Mouse (Mus musculus) naive thymus-derived CD4-positive, alpha-beta T cell, adult 2 months (primary cell): ENCODE data around the gene Gm20604.
A peak's percentile ranks its signal among the peaks of the same experiment; 100 is the strongest.

Experiments
- DNase-seq: peaks from one replicate; pipeline ENCODE4 v3.0.0-alpha.2; 2011; ENCODE audit warnings: low read depth

Gene Gm20604

DNA sequence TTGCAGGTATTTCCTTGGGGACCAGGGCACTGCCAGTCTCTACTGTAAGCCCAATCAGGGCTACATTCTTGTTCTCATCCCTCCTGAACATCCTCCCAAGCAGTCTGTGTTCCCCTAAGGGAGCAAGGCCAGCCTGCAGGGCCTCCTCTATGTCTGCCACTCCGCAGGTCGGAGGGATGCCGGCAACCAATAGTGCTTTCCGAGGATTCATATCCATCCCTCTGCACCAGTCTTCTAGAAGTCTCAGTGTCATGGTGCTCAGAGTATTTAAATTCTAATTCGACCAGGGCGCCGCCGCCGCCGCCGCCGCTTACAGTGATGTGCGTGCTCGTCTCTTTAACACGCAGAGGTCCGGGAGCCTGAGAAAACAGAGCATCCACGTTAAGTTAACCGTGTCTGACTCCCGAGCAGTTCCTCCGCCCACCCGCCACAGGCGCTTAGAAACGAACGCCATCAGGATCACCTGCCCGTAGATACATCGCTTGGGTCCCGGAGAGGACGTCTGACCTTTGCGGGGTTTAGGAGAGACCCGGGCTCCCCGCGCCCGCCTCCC, 15.4 kb downstream of the Gm20604 start:
- DNase-seq, result no peak

DNA sequence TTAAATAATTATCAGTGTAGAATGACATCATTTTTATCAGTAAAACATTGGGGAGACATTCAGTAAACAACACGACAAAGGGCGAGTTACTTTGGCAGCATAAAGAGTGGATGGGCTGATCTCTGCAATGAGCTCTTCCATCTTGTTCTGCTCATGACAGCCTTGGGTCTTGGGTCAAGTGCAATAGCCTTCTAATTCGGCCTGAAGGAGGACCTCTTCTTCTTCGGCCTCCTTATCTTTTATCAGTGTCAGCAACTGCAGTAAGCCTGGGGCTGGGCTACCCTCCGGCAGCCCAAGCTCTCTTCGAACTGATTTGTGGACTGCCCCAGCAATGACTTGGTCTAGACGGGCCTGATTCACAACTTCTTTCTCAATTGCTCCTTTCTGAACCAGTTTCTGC, 16.4 kb downstream of the Gm20604 start:
- no peak for DNase-seq

DNA sequence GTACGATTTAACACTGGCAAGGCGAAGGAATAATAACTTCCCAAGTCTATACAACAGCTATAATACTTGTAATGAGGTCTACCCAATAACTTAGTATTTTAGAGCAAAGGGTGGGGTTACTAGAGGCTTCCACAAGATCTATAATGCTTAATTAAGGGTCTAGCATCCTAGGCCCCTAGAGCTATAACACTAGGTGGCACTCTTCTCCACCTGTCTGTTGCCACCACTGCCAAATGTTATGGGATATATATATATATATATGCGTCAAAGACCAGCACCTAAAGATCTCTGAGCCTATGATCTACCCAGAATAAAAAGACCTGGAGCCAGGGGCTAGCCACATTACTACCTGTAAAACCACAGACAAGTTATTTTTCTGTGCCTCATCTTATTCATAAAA, 18.2 kb downstream of the Gm20604 start:
- peak; percentile 72 for DNase-seq

DNA sequence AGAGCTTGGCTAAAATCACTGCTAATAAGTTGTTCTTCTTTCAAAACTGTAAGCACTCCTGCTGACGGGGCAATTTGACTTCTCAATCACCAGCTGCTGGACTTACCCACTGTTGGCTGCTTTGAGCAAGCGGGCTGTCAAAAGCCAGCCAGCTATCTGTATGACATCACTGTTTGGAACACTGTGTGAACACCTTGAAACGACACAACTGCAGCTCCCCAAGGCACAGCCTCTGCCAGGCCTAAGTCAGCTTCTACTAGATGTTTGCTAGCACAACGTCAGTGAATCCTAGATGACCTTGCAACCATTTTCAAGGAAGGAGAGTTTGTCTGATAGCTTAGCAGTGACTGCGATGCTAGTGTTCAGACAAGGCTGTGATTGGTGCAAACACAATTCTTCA, 19.4 kb downstream of the Gm20604 start:
- no peak for DNase-seq

DNA sequence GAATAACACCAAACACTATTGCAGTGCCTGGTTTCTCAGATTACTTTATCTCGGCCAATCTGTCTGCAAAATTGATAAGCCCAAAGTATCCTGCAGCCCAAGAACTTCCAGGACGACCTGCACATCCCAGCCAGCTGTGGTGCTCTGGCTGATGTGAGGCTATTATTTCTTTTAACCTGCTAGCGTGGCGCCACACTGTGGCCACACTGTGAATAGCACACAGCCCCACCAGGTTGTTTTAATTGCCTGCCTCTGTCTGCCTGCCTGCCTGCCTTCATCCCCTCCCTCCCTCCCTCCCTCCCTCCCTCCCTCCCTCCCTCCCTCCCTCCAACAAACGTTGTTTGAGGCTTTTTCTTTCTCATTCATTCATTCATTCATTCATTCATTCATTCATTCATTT, 25.1 kb downstream of the Gm20604 start:
- DNase-seq, result peak; percentile 80

DNA sequence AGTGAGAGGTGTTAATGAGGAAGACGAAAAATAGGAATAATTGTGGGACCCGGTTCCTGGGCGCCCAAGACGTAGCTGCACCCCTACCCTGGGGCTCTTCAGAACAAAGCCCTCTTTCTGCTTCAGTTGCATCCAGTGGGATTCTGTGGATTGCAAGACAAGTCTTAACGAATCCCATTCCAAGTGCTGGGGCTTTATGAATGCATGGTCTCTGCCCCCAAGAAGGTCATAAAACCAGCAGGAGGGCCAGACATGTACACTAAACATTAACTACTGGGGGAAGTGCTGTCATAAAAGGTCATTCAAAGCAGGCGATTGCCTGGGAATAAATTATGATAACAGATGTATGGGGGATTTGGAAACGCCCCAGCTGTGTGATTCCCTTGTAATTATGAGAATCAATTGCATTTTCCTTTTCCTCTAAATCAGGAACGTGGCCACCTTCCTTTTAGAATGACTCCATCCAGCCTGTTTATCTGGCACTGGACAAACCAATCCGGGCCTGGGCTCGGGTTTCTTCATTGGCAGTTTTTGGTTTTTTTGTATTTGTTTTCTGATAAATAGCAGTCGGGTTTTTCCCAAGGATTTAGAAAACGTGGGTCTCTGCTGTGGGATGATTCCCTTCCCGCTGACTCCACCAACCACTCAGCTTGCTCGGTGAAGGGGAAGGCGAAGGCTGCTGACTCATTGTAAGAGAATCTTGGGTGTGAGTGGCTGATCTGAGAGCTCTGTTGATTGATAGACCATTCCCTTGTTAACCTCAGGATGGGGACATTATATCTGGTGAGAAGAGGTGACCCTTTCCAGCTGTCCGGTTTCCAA, 27.5 kb downstream of the Gm20604 start:
- DNase-seq, result no peak

DNA sequence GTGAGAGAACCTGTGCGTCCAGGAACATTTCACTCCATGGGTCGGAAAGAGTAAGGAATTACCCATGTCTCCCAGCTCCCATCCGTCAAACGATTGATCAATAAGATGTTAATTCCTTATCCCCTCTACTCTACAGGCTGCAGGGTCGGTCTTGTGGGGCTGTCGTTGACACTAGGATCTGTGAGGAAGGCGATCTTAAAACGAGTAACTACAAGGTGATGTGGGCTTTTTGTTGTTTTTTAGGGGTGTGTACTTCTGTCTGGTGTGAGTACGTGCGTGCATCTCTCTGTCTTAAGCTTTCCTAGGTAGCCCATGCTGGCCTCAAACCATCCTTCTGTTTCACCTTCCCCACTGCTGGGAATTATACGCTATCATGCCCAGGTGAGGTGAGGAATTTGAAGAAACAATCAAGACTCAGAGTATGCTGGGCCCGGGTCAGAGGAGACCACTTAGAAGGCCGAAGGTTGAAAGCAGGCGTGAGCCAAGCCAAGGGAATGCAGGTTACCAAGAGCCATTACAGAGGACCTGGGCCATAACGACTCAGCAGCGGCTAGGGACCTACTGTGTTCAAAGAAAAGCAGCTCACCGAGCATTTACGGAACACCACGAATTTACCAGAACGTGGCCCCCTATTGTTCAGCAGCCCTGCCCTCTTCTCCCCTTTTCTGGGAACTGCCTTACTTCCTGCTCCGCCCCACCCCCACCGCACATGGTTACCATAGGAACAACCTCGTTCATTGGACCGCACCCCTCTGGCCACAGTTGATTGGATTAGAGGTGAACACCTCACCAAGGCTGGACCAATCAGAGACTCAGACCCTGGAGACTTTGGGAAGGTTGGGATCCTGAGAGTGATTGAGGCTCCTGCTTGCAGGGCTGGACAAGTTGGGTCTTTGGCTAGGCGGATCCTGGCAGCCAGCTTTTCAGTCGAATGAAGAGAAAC, 28.3 kb downstream of the Gm20604 start:
- DNase-seq, result no peak

DNA sequence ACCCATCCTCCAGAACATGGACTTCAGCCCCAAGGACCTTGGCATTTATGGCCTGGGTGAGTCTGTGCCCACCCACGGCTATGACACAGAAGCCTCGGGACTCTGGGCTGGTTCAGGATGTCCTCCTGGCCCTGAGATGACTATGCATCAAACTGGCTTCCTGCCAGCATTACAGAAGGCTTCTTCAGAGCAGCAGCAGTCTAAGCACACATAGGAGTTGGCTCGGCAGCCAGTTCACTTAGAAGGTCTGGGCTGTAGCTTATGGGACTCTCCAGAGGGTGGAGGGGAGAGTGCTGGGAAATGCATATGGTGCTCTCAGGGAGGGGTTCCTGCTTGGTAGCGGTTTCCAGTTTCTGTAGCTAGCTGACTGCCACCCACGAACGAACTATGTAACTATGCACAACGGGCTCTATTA, 32.7 kb downstream of the Gm20604 start:
- DNase-seq, result no peak

DNA sequence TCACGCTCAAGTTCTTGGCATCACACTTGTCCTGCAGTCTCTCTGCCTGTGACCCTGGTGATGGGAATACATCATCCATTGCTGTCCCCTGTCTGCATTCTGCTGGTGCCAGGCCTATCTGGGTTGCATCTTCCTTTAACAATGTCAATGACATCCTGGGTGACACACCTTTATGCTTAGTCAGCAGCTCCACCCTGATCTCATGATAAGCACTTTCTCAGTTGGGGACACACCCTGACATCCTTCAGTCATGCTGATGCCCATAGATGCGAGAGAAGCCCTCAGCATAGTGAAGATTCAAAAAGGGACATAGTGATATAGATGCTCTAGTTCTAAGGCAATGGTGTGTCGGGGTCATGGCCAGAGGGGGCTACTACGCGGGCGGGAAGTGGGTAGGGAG, 33.3 kb downstream of the Gm20604 start:
- DNase-seq, result no peak

DNA sequence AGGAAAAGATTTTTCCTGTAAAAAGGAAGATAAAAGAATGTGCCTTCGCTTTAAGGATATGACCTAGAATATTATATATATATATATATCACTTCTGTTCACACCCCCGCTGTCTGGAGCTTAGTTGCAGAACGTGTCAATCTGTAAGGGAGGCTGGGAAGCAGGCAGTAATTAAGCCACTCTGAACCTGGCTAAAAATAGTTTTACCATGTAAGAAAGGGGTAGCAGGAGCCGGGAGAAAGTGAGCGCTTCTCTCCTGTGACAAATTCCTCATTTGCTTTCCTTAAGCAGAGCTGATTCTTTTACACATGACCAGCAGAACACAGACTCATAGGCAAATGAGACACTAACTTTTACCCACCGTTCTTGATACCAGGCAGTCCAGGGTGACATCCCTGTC, 34.6 kb downstream of the Gm20604 start:
- no peak for DNase-seq

DNA sequence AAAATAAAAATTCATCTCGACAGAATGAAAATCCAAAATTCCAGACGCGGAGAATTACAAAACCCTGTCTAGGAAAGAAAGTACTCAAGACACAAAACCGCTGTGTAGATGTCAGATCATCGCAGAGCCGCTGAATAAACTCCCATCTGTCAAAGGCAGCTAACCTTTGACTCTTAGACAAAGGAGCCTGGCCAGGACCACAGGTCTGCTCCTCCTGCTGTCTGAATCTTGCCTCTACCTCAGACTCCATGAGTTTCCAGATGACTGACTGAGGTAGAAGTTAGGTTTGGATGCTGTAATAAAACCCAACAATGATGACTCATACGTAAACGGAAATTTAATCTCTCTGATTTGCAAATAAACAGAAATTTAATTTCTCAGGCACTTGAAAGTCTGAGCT, 35.5 kb downstream of the Gm20604 start:
- no peak for DNase-seq

DNA sequence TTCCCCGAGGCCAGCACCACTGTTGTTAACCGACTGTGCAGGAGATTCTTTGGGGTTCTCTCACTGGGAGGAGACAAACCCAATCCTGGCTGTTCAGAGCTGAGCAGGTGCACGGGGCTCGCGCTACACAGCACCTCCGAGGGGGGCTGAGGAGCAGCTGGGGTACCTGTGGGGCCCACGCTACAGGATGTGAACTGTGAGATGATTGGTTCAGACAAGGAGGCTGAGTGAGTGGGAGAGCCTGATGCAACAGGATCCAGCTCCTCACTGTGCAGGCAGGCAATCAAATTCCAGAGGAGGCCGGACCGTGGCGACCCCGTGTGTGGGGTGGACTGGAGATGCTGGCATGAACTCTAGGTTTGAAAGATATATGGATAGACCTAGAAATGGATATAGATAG, 36.0 kb downstream of the Gm20604 start:
- no peak for DNase-seq

DNA sequence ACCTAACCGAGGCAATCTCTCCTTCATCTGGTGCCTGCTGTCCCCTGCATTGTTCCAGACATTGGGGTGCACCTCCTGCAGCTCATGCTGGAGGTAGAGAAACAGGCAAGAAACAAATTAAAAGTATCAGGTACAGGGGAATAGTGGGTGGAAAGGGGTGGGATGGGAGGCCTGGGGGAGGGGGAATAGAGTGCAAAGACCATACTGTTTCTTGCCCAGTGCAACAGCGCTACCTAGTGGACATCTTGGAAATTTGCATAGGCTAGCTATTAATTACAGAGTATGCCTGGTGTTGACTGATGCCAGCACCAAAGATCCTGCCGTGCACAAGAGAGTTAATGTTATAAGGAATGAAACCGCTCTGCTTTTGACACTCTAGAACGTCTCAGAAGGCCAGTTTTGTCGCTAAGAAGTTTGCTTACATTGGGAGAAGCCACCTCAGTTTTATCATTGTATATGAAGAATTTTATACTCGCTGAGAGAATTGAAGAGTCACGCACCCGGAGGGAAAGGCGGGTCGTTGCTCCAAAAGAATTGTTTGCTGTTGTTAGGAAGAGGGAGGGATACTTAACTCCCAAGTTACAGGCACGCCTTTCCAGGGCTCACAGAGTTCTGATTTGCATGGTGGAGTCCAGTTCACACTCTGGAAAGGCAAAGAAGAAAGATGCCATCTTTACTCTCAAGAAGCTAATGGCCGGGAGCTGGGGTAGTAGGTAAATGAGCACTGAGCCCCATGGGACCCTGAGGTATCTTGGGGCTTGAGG, 38.7 kb downstream of the Gm20604 start:
- peak; percentile 82 for DNase-seq

DNA sequence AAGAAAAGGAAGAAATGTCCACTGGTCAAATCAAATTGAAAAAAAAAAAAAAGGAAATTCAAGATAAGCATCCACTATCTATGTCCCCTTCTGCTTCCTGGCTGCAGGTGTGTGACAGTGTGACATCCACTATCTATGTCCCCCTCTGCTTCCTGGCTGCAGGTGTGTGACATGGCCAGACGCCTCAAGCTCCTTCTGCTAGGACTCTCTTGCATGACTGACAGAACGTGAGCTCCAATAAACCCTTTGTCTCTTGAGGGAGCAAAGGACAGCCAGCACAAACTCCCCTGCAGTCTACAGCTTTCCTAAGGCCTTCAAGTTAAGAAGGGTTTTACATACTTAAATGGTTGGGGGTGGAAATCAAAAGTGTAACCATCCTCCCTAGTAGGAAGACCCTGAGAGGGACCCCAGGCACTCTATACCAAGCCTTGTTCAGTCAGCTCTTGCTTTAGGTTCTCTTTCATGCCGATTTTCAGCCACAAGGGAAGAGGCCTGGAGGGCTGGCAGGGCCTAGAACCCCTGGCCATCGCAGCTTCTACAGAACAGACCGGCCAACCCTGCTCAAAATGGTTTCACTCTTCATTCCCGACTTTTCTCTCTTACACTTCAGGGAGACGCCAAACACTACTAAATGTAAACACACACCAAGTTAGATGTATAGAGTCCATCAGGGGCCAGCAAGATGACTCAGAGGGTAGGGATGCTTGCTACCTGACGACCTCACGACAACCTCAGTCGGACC, 43.6 kb downstream of the Gm20604 start:
- DNase-seq, result no peak

DNA sequence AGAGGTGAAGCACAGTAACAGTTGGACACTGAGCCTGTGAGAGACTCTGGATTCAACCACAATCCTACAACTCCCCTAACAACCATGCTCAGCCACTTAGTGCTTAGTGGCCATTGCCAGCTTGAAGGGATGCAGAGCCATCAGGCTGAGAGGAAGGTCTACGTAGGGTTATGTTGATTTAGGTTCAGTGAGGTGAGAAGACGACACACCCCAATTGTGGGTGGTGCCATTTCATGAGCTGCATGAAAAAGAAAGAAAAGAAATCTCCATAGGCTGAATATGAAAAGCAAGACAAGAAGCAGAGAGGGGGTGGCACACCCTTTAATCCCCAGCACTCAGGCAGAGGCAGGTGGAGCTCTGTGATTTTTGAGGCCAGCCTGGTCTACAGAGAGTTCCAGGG, 44.4 kb downstream of the Gm20604 start:
- DNase-seq, result no peak

DNA sequence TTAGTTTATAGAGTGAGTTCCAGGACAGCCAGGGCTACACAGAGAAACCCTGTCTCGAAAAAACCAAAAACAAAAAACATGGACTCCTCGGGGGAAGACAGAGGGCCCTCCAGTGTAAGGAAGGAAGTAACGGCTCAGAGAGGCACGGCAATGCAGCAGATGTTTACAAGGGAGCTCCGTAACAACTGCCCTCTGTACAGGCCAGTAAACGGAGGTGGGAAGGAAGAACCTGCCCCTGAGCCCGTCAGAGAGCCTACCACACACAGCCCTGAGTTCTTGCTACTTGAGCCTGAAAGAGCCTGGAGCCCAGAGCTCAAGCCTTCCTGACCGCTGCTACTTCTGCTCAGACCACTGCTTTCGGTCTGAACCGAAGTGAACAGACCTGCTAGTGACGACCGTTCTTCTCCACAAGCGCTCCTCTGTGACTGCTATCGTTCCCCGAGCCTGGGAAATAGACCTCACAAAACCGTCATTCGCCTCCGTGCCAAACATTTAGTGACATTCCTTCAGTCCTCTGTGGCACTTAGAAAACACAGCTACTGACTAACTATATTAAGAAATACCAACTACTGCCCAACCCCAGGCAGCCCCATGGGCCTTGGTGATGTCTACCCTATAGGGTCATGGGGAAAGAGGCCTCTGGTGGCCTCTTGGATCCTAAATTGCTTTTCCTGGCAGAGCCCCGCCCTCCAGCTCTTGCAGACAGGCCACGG, 45.2 kb downstream of the Gm20604 start:
- DNase-seq, result no peak

DNA sequence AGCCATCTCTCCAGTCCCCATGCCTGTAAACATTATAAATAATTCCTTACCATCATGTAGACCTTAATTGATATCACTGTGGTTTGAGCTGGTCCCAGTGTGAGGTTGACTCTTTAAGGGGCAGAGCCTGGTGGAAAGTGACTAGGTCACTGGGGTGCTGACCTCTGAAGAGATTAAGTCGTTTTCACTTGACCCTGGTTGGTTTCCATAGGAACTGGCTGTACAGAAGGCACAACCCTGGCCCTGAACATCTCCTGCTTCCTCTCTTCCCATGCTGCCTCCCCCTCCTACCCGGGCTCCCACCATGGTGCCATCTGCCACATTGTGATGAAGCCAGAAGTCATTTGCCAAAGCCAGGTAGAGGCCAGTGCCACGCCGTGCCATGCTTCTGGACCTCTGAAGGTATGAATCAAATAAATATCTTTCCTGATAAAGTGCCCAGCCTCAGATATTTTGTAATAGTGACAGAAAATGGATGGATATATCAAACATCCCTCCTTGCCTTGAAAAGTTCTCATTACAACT, 47.6 kb downstream of the Gm20604 start:
- no peak for DNase-seq

DNA sequence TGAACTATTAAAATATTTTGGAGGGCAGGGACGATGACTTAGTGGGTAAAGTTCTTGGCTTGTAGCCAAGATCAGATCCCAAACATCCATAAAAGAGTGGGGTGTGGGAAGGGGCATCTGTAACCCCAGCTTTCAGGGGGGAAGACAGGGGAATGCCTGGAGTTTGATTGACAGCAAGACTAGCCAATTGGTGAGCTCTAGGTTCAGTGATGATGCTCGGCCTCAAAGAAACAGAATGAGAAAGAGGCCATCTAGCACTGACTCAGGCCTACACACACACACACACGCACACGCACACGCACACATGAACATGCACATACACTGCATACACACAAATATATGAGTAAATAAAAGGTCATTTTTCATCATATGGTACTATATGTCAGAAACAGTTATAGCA, 48.6 kb downstream of the Gm20604 start:
- no peak for DNase-seq

DNA sequence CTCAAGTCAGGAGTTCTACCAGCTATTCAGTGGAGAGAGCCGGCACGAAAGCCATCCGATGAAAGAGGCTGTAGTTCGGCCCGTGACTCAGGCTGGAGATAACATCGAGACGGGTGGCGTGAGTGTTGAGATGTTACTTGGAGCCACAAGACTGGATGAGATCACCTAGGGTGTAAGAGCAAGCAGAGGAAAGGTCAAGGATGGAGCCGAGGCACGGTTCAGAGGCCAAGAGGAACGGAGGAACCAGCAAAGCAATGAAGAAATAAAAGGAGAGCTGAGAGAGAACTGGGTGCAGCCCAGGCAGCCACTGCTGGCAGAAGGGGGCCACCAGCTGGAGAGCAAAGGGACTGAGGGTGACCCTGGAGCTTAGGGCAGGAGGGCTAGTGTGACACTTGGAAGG, 50.3 kb downstream of the Gm20604 start:
- DNase-seq, result no peak

DNA sequence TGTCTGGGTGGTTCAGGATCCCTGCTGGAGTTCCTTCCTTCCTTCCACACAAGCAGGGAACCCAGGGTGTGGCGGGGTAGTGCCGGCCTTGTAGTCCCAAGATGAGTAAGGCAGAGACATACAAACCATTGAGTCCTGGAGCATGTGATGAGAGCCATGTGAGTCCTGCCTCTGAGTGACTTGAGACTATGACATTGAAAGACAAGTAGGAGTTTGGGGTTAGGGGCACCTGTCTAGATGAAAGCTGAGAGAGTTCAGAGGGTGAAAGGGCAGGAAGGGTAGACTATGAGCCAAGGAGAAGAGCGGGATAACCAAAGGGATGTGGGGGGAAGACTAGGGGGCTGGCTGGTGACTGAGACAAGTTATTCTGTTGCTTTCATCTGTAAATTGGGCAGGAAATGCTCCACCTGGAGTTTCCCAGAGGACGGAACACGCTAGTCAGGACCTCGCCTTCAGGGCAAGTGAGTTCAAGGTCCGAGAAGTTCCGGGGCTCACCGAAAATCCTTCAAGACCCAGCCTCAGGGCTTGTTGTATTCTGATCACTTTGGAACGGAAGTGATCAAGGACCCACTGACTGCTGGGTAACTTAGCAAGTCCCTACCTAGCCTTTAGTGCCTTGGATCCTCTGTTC, 51.5 kb downstream of the Gm20604 start:
- DNase-seq, result no peak
